In the genomic region with DNA sequence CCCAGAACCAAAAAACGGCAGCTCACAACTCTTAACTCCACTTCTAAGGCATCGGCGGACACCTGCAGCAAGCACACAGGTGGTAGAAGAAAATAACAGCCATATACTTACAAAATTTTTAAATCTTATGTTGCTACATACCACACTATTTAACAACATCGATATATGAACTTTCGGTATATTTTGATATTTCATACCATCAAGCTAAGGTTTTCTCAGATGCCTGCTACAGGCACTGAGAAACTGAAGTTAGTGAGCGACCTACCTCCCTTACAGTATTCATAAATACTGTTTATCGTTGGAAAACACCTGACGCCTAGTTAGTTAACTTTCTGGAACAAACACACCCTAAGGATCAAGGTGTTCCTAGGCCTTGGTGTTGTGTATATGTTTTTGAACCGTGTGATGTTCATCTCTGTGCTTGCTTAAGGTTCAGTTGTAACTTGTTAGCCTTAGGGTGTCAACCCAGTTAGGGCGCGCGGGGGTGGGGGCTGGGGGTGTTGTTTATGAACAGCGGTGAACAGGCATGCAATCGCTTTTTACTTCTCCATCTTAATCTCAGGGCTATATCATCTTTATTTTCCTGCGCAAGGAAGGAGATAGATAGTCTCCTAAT, we compare ENCODE assay signal across 1 mouse cellular context.
TF ChIP-seq lines count a peak whose summit lies in the region.

No protein-coding gene starts in this region.

TF ChIP-seq in MEL, 35 proteins besides CTCF, POLR2A, EP300 and RAD21:
- TF ChIP-seq TAL1 (IDR thresholded peaks at IDR 0.05; ENCODE audit: low read length), result peak; percentile 53
- no peak for TF ChIP-seq USF2 (IDR thresholded peaks at IDR 0.05; ENCODE audit: borderline replicate concordance in 1 of 2, insufficient read depth in 1 of 2, low read depth in 1 of 2, low read length in 2 of 2)
